Mouse (Mus musculus) midbrain, embryonic 14.5 days (tissue): ENCODE data around the gene Lcor. TPM values are rescaled to one million over a fixed set of nuclear protein-coding genes. Genes with fewer than 3 reads are reported as not detected.

Source experiments
- microRNA-seq: library from miRNA; unstranded; fragments of <30 nt; microRNA quantifications from one replicate; pipeline ENCODE4, GENCODE M21; 2016
- polyA plus RNA-seq: library from polyadenylated mRNA; unstranded; fragments of >200 nt; fragmentation: Nextera tagmentation; extraction: Ambion mirVana; gene quantifications from 2 replicates; pipeline ENCODE4 v1.2.1, GENCODE M21; 2014

The Lcor gene
- polyA plus RNA-seq, 1 experiment from 2014 or later: 24.3 TPM

Small RNA genes lying within 50 kb of the gene (microRNA-seq; reads per million reads assigned to microRNA genes)
- not detected for gene Mir8091

Other genes with a start within 250 kb of the Lcor start
- gene Tm9sf3, start 218.6 kb upstream of the Lcor start, polyA plus RNA-seq: 74.4 and 112 TPM in 2 replicates
- gene Pik3ap1, start 97.5 kb upstream of the Lcor start, polyA plus RNA-seq: 1.1 and 2.9 TPM in 2 replicates
- gene Gm340, start 99.7 kb downstream of the Lcor start, polyA plus RNA-seq: 4.6 and 5.1 TPM in 2 replicates